Mouse (Mus musculus) midbrain, embryonic 14.5 days (tissue): ENCODE measurements around the gene Smarcd3. TPM values are rescaled to one million over a fixed set of nuclear protein-coding genes. Genes with fewer than 3 reads are reported as not detected.

ENCODE experiments used
- ATAC-seq: fragments of 200-750 bp; cut with Nextera tagmentation; 2 replicates; pipeline ENCODE4 v1.8.0; 2017; ENCODE audit warnings: moderate number of reproducible peaks, moderate library complexity; ENCODE audit not compliant: low FRiP score, low TSS enrichment
- DNase-seq: peaks from one replicate; pipeline ENCODE4 v3.0.0-alpha.2; 2015
- H3K27ac ChIP-seq: fragments of 300-500 bp; sonication (generic); replicated peaks from 2 replicates; pipeline ENCODE4 v1.5.1; 2014; ENCODE audit warnings: mild to moderate bottlenecking, low read depth, low read length, moderate library complexity
- H3K27me3 ChIP-seq: fragments of 300-500 bp; sonication (generic); 2 replicates; pipeline ENCODE4 v1.6.1; 2014; ENCODE audit warnings: low read length, control low read depth, mixed read lengths; ENCODE audit not compliant: control insufficient read depth, insufficient read depth
- H3K36me3 ChIP-seq: fragments of 300-500 bp; sonication (generic); 2 replicates; pipeline ENCODE4 v1.6.1; 2014; ENCODE audit warnings: low read length, control low read depth; ENCODE audit not compliant: control insufficient read depth, insufficient read depth
- H3K4me1 ChIP-seq: fragments of 300-500 bp; sonication (generic); 2 replicates; pipeline ENCODE4 v1.6.1; 2014; ENCODE audit warnings: mild to moderate bottlenecking, antibody characterized with exemption, low read length, control low read depth; ENCODE audit not compliant: control insufficient read depth, insufficient read depth
- H3K4me2 ChIP-seq: fragments of 300-500 bp; sonication (generic); 2 replicates; pipeline ENCODE4 v1.6.1; 2014; ENCODE audit warnings: mild to moderate bottlenecking, low read length, moderate library complexity
- H3K4me3 ChIP-seq: fragments of 300-500 bp; sonication (generic); replicated peaks from 2 replicates; pipeline ENCODE4 v1.5.1; 2014; ENCODE audit warnings: low read depth, low read length
- H3K9ac ChIP-seq: fragments of 300-500 bp; sonication (generic); replicated peaks from 2 replicates; pipeline ENCODE4 v1.6.1; 2014; ENCODE audit warnings: mild to moderate bottlenecking, low read length, moderate library complexity
- H3K9me3 ChIP-seq: fragments of 300-500 bp; sonication (generic); 2 replicates; pipeline ENCODE4 v1.6.1; 2016; ENCODE audit warnings: low read length, control low read depth, mixed read lengths; ENCODE audit not compliant: control insufficient read depth
- WGBS: fragments of 180-500 bp; shearing (Covaris S2); extraction: QIAGEN DNeasy Blood & Tissue Kit; methylation state at CpG from one replicate; pipeline ENCODE4 v1.1.7; 2014; 5-methylcytosine and 5-hydroxymethylcytosine counted together
- polyA plus RNA-seq: library from polyadenylated mRNA; unstranded; fragments of >200 nt; fragmentation: Nextera tagmentation; extraction: Ambion mirVana; gene quantifications from 2 replicates; pipeline ENCODE4 v1.2.1, GENCODE M21; 2014

Gene Smarcd3
- polyA plus RNA-seq, 1 experiment from 2014 or later = 158 TPM

DNA sequence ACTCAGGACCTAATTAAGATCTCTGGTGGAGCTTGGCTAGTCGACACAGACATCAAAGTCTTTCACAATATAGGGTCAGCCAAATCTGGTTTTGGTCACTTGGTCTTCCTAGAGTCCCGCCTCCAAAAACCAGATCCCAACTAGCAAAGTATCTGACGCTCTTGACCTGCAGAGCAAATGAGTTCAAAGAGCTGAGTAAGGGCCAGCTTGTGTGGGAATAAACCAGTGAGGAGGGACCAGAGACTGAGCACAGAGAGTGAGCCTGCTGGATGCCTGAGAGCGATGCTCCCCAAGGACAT lies 560 bp upstream of the Smarcd3 start:
- Histone ChIP-seq H3K9me3 (no peaks in the 10 kb centered on the region), H3K4me3 (peak overlapping the region; percentile 62), H3K36me3 (no peaks in the 10 kb centered on the region), H3K9ac (peak overlapping the region; percentile 96), H3K27ac (peak overlapping the region; percentile 32; the same call in 1 of the 2 replicates), H3K4me2 (peak overlapping the region; percentile 74), H3K4me1 (peaks cover 17% of the 10 kb centered on the region), H3K27me3 (no peaks in the 10 kb centered on the region)
- ATAC-seq (peak; percentile 24; the same call in 1 of the 2 replicates), DNase-seq (no peak)
- WGBS = 24% methylated on average over 4 of the region's 4 CpGs

DNA sequence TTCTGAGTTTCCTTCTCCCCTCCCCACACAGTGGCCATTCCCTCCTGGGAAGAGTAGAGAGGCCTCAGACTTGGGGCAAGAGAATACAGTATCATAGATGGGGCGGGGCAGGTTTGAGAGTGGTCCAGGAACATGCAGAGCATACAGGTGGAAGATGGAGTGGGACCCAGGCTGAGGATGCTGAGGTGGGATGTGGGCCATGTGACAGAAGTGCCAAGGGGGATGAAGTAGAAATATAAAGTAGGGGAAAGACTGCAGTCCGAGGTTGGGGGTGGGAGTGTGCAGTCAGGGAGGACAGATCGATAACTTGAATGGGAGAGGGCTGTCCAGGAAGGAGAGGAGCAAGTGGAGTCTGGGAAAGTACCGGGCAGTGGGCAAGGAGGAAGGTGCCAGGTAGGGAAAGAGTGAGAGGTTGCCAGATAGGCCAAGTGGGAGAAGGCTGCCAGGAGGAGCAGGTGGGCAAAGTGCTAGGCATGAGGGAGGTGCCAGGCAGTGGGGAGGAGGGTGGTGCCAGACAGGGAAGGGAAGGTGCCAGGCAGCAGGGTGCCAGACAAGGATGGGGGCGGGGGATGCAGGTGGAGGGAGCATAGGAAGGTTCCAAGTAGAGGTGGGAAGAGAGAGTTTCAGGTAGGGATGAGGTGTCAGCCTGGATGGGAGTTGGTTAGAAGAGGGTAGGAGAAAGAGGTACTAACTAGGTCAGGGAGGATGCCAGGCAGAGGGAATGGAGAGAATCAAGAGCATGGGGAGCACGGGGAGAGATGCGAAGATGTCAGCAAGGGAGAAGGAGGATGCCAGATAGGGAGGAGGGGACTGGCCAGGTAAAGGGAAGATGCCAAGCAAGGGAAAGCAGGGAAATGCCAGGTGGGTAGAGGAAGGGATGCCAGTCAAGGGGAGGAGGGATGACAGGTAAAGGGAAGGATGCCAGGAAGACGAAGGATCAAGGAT lies 898 bp downstream of the Smarcd3 start:
- WGBS = 43% methylated on average over 8 of the region's 8 CpGs
- H3K4me1 ChIP-seq = peaks cover 17% of the 10 kb centered on the region

DNA sequence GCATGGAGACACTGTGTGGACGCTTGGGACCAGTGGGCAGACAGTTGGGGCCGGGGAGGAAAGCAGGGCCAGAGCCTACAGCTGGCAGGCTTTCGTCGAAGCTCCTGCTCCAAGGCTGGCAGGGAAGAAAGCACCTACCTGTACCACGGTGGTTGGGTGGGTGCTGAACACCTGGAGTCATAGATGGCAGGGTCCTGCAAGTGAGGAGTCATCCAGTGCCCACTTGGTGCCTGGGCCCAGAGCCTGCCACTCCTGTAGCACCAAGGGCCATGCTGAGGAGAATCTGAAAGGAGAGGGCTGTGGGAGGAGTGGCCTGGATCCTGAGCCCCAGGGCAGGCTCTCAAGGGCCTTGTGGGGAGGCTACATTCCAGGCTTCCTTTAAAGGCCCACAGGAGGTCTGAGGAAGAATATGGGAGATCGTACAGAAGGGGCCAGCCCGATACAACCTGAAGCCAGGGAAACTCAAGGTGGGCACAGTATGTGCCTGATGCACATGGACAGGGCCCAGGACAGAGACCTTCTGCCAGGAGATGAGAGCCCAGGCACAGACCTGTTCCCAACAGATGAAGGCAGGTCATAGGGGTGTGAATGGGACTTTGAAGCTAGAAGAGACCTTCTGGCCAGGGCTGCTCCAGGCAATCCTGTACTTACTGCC lies 1.7 kb downstream of the Smarcd3 start:
- no peak for DNase-seq
- Histone ChIP-seq H3K4me1 (peaks cover 17% of the 10 kb centered on the region), H3K27me3 (no peaks in the 10 kb centered on the region), H3K9me3 (no peaks in the 10 kb centered on the region), H3K36me3 (no peaks in the 10 kb centered on the region), H3K27ac (no peak overlapping the region), H3K4me2 (no peak overlapping the region; the same call in 1 of the 2 replicates), H3K4me3 (no peak overlapping the region), H3K9ac (0 out of 2 replicates have a peak overlapping the region, but pooled peaks have one; percentile 0)
- WGBS = 71% methylated on average over 7 of the region's 7 CpGs
- ATAC-seq = no peak

More for the DNA sequence above, 898 bp downstream of the Smarcd3 start:
- Histone ChIP-seq H3K9ac (peak overlapping the region; percentile 96), H3K4me3 (peak overlapping the region; percentile 62), H3K9me3 (no peaks in the 10 kb centered on the region), H3K27me3 (no peaks in the 10 kb centered on the region), H3K4me2 (peak overlapping the region; percentile 74), H3K36me3 (no peaks in the 10 kb centered on the region), H3K27ac (peak overlapping the region; percentile 32; the same call in 1 of the 2 replicates)
- ATAC-seq (no peak), DNase-seq (no peak)

DNA sequence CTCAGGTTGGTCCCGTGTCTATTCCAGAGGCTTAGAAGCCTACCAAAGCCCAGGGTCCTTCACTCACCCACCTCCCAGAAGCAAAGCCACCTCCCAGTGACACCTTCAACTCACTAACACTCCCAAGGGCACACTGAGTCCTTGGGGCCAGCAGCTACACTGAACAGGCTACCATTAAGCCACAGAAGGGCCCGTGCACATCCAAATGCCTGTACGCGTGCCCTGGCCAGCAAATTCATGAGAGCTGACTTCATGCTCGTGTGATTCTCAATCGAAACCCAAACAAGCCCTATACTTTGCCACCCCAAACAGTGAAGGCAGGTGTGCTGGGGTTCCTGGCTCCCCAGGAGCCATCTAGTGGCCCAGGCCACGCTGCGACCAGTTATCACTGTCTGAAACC lies 3.6 kb downstream of the Smarcd3 start:
- H3K27ac ChIP-seq = no peak overlapping the region
- H3K4me1 ChIP-seq = peaks cover 17% of the 10 kb centered on the region
- H3K36me3 ChIP-seq = no peaks in the 10 kb centered on the region
- H3K4me3 ChIP-seq = no peak overlapping the region
- 71% methylated on average over 8 of the region's 8 CpGs for WGBS
- ATAC-seq (no peak), DNase-seq (no peak)
- H3K27me3 ChIP-seq = no peaks in the 10 kb centered on the region
- H3K4me2 ChIP-seq = no peak overlapping the region
- no peaks in the 10 kb centered on the region for H3K9me3 ChIP-seq
- no peak overlapping the region; the same call in 1 of the 2 replicates for H3K9ac ChIP-seq

DNA sequence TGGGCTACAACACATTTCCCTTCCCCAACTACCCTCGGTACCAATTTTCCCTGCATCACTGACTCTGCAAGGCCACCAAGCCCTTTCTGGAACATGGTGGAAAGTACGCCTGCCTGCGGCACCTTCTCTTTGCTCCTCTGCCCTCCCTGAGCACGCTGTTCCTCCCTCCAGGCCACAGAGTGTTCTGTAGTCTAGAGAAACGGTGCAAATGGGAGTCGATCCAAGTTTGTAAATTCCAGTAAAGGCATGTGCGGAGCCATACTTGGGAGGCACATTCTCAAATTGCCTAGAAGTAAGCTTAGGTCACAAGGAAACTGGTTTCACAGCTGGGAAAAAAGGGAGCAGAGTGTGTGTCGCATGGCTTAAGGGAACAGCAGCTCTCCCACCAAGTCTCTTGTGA lies 4.1 kb downstream of the Smarcd3 start:
- Histone ChIP-seq H3K4me1 (peaks cover 17% of the 10 kb centered on the region), H3K27me3 (no peaks in the 10 kb centered on the region), H3K27ac (no peak overlapping the region), H3K4me2 (no peak overlapping the region), H3K4me3 (no peak overlapping the region), H3K9me3 (no peaks in the 10 kb centered on the region), H3K9ac (no peak overlapping the region; the same call in 1 of the 2 replicates), H3K36me3 (no peaks in the 10 kb centered on the region)
- DNase-seq (no peak), ATAC-seq (no peak)
- 83% methylated on average over 8 of the region's 8 CpGs for WGBS

DNA sequence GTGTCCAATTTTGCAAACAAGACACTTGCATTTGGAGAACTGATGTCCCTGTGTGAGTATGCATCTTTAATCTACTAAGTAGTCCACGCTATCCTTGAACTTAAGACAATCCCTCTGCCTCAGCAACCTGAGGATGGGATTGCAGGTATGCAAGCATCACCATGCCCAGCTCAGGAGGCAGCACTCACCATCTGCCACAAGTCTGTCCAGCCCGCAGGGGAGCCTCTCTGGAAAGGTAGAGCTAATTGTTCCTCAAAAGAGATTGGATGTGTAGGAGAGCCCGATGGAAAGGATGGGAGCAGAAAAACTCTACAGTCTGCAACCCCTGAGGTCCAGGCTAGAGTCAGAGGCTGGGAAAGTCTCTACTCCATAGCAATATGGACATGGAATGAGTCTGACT lies 5.3 kb downstream of the Smarcd3 start:
- no peaks in the 10 kb centered on the region for H3K9me3 ChIP-seq
- no peak overlapping the region for H3K9ac ChIP-seq
- peaks cover 11% of the 10 kb centered on the region for H3K4me1 ChIP-seq
- no peak for DNase-seq
- H3K4me3 ChIP-seq = no peak overlapping the region
- ATAC-seq = no peak
- H3K4me2 ChIP-seq = no peak overlapping the region
- H3K27ac ChIP-seq = no peak overlapping the region
- 84% methylated on average over 3 of the region's 3 CpGs for WGBS
- H3K27me3 ChIP-seq = no peaks in the 10 kb centered on the region
- H3K36me3 ChIP-seq = no peaks in the 10 kb centered on the region

DNA sequence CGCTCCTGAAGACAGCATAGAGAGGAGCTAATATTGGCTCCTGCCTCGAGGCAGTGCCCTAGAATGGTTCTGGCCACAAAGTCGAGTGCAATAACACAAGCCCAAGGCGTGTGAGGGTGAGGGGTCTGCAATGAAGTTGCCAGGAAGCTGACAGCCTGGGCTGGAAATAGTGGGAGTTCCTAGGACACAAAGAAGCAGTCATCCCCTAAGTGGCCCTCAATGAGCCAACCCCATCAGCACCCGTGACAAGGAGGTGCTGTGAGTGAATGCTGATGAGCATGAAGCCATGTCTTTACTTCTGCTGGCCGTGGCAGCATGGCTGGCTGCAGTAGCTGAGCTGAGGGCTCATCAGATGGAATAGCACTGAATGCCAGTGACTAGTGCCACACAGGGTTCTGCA lies 9.1 kb downstream of the Smarcd3 start:
- ATAC-seq (no peak), DNase-seq (no peak)
- no peak overlapping the region for H3K27ac ChIP-seq
- no peak overlapping the region for H3K4me2 ChIP-seq
- no peaks in the 10 kb centered on the region for H3K27me3 ChIP-seq
- 60% methylated on average over 6 of the region's 6 CpGs for WGBS
- H3K9ac ChIP-seq = no peak overlapping the region
- H3K36me3 ChIP-seq = no peaks in the 10 kb centered on the region
- no peak overlapping the region for H3K4me3 ChIP-seq
- H3K4me1 ChIP-seq = peaks cover 10% of the 10 kb centered on the region
- H3K9me3 ChIP-seq = no peaks in the 10 kb centered on the region

DNA sequence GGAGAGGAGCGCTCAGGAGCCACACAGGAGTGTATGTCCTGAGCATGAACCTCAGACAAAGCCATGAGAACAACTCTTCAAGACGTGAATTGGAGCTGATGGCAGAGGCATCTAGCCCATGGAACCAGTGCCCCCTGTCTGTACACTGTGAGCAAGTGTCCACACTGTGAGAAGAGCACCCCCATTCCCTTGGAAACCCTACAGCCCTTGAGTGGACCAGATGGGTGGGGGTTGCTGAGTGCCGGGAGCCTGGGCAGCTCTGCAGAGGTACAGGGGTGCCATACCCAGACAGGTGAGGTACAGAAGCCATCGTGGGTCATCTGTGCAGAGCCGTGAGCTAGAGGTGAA lies 11.9 kb downstream of the Smarcd3 start:
- Histone ChIP-seq H3K9me3 (no peaks in the 10 kb centered on the region), H3K4me2 (no peak overlapping the region), H3K4me3 (no peak overlapping the region), H3K4me1 (peaks cover 14% of the 10 kb centered on the region), H3K9ac (no peak overlapping the region), H3K27me3 (no peaks in the 10 kb centered on the region), H3K36me3 (no peaks in the 10 kb centered on the region), H3K27ac (no peak overlapping the region)
- DNase-seq = no peak
- WGBS = 75% methylated on average over 5 of the region's 5 CpGs
- peak; percentile 32; the same call in 1 of the 2 replicates for ATAC-seq
